Mouse (Mus musculus): ENCODE results near the gene Grin2a.

GRCm38 (mm10) chr16:9664060-9664459, 331.3 kb downstream of the Grin2a start:
- TF ChIP-seq CTCF (IDR thresholded peaks at IDR 0.05; ENCODE audit: low read depth): no peak
- no peak for TF ChIP-seq EP300 (IDR thresholded peaks at IDR 0.05; ENCODE audit: low read depth)

All from liver, embryonic 14.5 days (tissue).